Mouse (Mus musculus) small intestine, adult 2 months (tissue): ENCODE results near the gene 5730455P16Rik.

Experiments
- CTCF ChIP-seq: fragments of 200-500 bp; IDR thresholded peaks from 2 replicates; pipeline ENCODE4 v1.5.1; 2012; ENCODE audit warnings: low read depth, mild to moderate bottlenecking, control low read depth, inconsistent platforms, low read length, moderate library complexity, mixed read lengths; ENCODE audit not compliant: insufficient replicate concordance, insufficient read length; ENCODE audit errors: extremely low read depth
- POLR2A ChIP-seq: fragments of 200-500 bp; IDR thresholded peaks from 2 replicates; pipeline ENCODE4 v1.6.1; 2012; ENCODE audit warnings: low read depth, mild to moderate bottlenecking, control low read depth, inconsistent platforms, low read length, moderate library complexity

DNA sequence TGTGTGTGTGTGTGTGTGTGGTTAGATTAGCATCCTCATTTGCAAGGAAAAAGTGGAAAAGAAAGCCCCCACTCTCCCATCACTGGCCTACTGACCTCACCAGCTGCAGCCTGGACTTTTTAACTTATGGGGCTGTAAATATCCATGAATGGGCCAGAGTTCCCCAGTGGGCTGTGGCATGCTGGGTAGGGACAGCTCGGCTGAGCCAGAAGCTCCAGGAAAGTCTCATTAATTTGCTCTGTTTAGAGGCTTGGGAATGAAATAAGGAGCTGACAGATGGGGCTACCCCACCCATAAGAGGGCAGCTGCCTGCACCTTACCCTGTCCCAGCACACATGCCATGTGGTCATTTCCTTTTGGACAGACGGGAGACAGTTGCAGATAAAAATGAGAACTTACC, 65.8 kb downstream of the 5730455P16Rik start:
- TF ChIP-seq CTCF (no peak), POLR2A (no peak)
